Mouse (Mus musculus): ENCODE data around the gene Aak1. TPM values are rescaled to one million over a fixed set of nuclear protein-coding genes. Genes with fewer than 3 reads are reported as not detected.
"Not testable (repeated sequence)": the region's sequence is repeated elsewhere in the genome, so short reads cannot be mapped to it uniquely, and the experiment has no call there.

Gene Aak1
- total RNA-seq, 2 experiments from 2014 or later, result 406 to 417 TPM

- DNase-seq (ENCODE audit: low spot score in 2 of 2), result no peak
Observed at GRCm38 (mm10) chr6:87008887-87009286, 159.6 kb downstream of the Aak1 start, which contains the start of gene Nfu1. TSS of gene Nfu1 (plus strand) at chr6:87009236.

- peak; percentile 94 to 96 for DNase-seq (ENCODE audit: low spot score in 2 of 2)
Observed at GRCm38 (mm10) chr6:87009692-87010328, 160.5 kb downstream of the Aak1 start.

GRCm38 (mm10) chr6:87016916-87017315 lies 167.6 kb downstream of the Aak1 start:
- peak in 1 of 2 experiments; percentile 53 for DNase-seq (ENCODE audit: low spot score in 2 of 2)

GRCm38 (mm10) chr6:87018874-87019273 lies 169.6 kb downstream of the Aak1 start:
- DNase-seq (ENCODE audit: low spot score in 2 of 2), result peak in 1 of 2 experiments; percentile 37

GRCm38 (mm10) chr6:87021791-87022190 lies 172.5 kb downstream of the Aak1 start:
- no peak for DNase-seq (ENCODE audit: low spot score in 2 of 2)

GRCm38 (mm10) chr6:87026980-87027379 lies 177.7 kb downstream of the Aak1 start:
- no peak for DNase-seq (ENCODE audit: low spot score in 2 of 2)

GRCm38 (mm10) chr6:87028881-87029280 lies 179.6 kb downstream of the Aak1 start:
- DNase-seq (ENCODE audit: low spot score in 2 of 2), result no peak

GRCm38 (mm10) chr6:87031310-87031709 lies 182.0 kb downstream of the Aak1 start:
- DNase-seq (ENCODE audit: low spot score in 2 of 2), result not testable (repeated sequence)

- DNase-seq (ENCODE audit: low spot score in 2 of 2), result no peak
Observed at GRCm38 (mm10) chr6:87032401-87032800, 183.1 kb downstream of the Aak1 start.

- DNase-seq (ENCODE audit: low spot score in 2 of 2), result no peak
Observed at GRCm38 (mm10) chr6:87034395-87034794, 185.1 kb downstream of the Aak1 start.

- DNase-seq (ENCODE audit: low spot score in 2 of 2), result no peak
Observed at GRCm38 (mm10) chr6:87037826-87038620, 188.7 kb downstream of the Aak1 start.

- DNase-seq (ENCODE audit: low spot score in 2 of 2), result no peak
Observed at GRCm38 (mm10) chr6:87039161-87039560, 189.8 kb downstream of the Aak1 start.

GRCm38 (mm10) chr6:87040971-87041370 lies 191.7 kb downstream of the Aak1 start:
- no peak for DNase-seq (ENCODE audit: low spot score in 2 of 2)

GRCm38 (mm10) chr6:87041431-87041830 lies 192.1 kb downstream of the Aak1 start:
- no peak for DNase-seq (ENCODE audit: low spot score in 2 of 2)

- DNase-seq (ENCODE audit: low spot score in 2 of 2), result no peak
Observed at GRCm38 (mm10) chr6:87042004-87042336, 192.7 kb downstream of the Aak1 start.

- DNase-seq (ENCODE audit: low spot score in 2 of 2), result peak; percentile 94 to 97
Observed at GRCm38 (mm10) chr6:87042337-87043130, 193.2 kb downstream of the Aak1 start, which contains the start of gene Gfpt1. TSS of gene Gfpt1 (plus strand) at chr6:87042846.

GRCm38 (mm10) chr6:87043131-87043516 lies 193.8 kb downstream of the Aak1 start:
- DNase-seq (ENCODE audit: low spot score in 2 of 2), result no peak

GRCm38 (mm10) chr6:87044895-87045294 lies 195.6 kb downstream of the Aak1 start:
- DNase-seq (ENCODE audit: low spot score in 2 of 2), result no peak

GRCm38 (mm10) chr6:87045507-87045906 lies 196.2 kb downstream of the Aak1 start:
- no peak for DNase-seq (ENCODE audit: low spot score in 2 of 2)

- not testable (repeated sequence) for DNase-seq (ENCODE audit: low spot score in 2 of 2)
Observed at GRCm38 (mm10) chr6:87048712-87049111, 199.4 kb downstream of the Aak1 start.

- peak; percentile 13 to 29 for DNase-seq (ENCODE audit: low spot score in 2 of 2)
Observed at GRCm38 (mm10) chr6:87051886-87052425, 202.6 kb downstream of the Aak1 start.
